Mouse (Mus musculus) liver, embryonic 14.5 days (tissue): ENCODE results near the gene Jade1.

ENCODE experiments used
- CTCF ChIP-seq: IDR thresholded peaks from 2 replicates; pipeline ENCODE4 v1.5.1; 2016; ENCODE audit warnings: antibody characterized with exemption, low read depth, control low read depth
- EP300 ChIP-seq: IDR thresholded peaks from 2 replicates; pipeline ENCODE4 v1.6.1; 2016; ENCODE audit warnings: antibody characterized with exemption, low read depth

- TF ChIP-seq EP300 (no peak), CTCF (no peak)
These were observed 34.5 kb downstream of the Jade1 start for GRCm38 (mm10) chr3:41589988-41590387.
